ENCODE assay signal across 24 mouse cellular contexts in genomic region chr5:99575897-99576296, GRCm38 (mm10).
DNase-seq lines count a peak whose midpoint lies in the region; ATAC-seq lines count a peak whose summit lies in the region.
"Had no signal": no experiment of that assay in that cellular context is flagged by ENCODE, and none has a peak within 500 bp of the region (broad histone marks: within the 10 kb centered on the region; RNA-seq: fewer than 3 reads in every experiment).

No protein-coding gene starts in this region.

- no peak overlapping the region for H3K9ac ChIP-seq in heart, embryonic 14.5 days (ENCODE audit: low read length)
- H3K9ac ChIP-seq: embryonic facial prominence, embryonic 15.5 days; forebrain, embryonic 12.5 days; forebrain, postnatal 0 days; hindbrain, embryonic 14.5 days; lung, embryonic 15.5 days had no signal

- peak; percentile 5 for DNase-seq in lung, postnatal 10 days
- DNase-seq in lung, postnatal 14 days, result no peak
- DNase-seq in heart, embryonic 10.5 days (ENCODE audit: low spot score), result peak; percentile 79
- DNase-seq in heart, postnatal 4 days, result peak; percentile 40
- no peak for DNase-seq in cerebellum, adult 9-10 months
- no peak for DNase-seq in spleen, adult 18-20 months
- DNase-seq: adrenal gland, postnatal 36 days; cerebellum, adult 18-20 months; cerebellum, postnatal 14 days; forebrain, postnatal 0 days; kidney, adult 9 months; kidney, postnatal 10 days; liver; lung, postnatal 4 days; midbrain, embryonic 14.5 days; thymus, postnatal 14 days had no signal

- WGBS in heart, embryonic 10.5 days, result 28% methylated on average over 8 of the region's 8 CpGs
- WGBS in heart, embryonic 14.5 days, result 10% methylated on average over 8 of the region's 8 CpGs

- peak overlapping the region; percentile 35 for H3K4me2 ChIP-seq in heart, embryonic 14.5 days (ENCODE audit: low read length)
- H3K4me2 ChIP-seq: embryonic facial prominence, embryonic 15.5 days; forebrain, embryonic 12.5 days; hindbrain, embryonic 14.5 days; lung, embryonic 15.5 days had no signal

- H3K36me3 ChIP-seq in heart, embryonic 10.5 days, result no peaks in the 10 kb centered on the region
- no peaks in the 10 kb centered on the region for H3K36me3 ChIP-seq in heart, embryonic 14.5 days (ENCODE audit: control insufficient read depth, insufficient read depth, low read length)
- H3K36me3 ChIP-seq: embryonic facial prominence, embryonic 10.5 days; embryonic facial prominence, embryonic 15.5 days; forebrain, embryonic 12.5 days; lung, embryonic 15.5 days had no signal

- no peaks in the 10 kb centered on the region for H3K9me3 ChIP-seq in heart, embryonic 10.5 days
- no peaks in the 10 kb centered on the region for H3K9me3 ChIP-seq in heart, embryonic 14.5 days (ENCODE audit: control insufficient read depth, low read length)
- H3K9me3 ChIP-seq: embryonic facial prominence, embryonic 10.5 days; embryonic facial prominence, embryonic 15.5 days; forebrain, embryonic 12.5 days; lung, embryonic 15.5 days had no signal

- H3K4me1 ChIP-seq in heart, embryonic 10.5 days, result peaks cover 25% of the 10 kb centered on the region
- peaks cover 8 to 15% of the 10 kb centered on the region in 2 experiments; a peak in 3 of 4 replicates for H3K4me1 ChIP-seq in heart, embryonic 14.5 days (ENCODE audit: control insufficient read depth in 2 of 2, insufficient read depth in 2 of 2, low read length in 2 of 2)
- H3K4me1 ChIP-seq: embryonic facial prominence, embryonic 15.5 days had no signal

- no peak overlapping the region for H3K4me3 ChIP-seq in heart, embryonic 10.5 days
- H3K4me3 ChIP-seq in heart, embryonic 14.5 days (ENCODE audit: control insufficient read depth in 1 of 2, insufficient read depth in 1 of 2, low read depth in 1 of 2, low read length in 2 of 2), result no peak overlapping the region
- H3K4me3 ChIP-seq: embryonic facial prominence, embryonic 10.5 days; embryonic facial prominence, embryonic 15.5 days; forebrain, embryonic 12.5 days; lung, embryonic 15.5 days had no signal

- no peaks in the 10 kb centered on the region for H3K27me3 ChIP-seq in heart, embryonic 10.5 days (ENCODE audit: insufficient read depth, poor library complexity, severe bottlenecking)
- no peaks in the 10 kb centered on the region for H3K27me3 ChIP-seq in heart, embryonic 14.5 days (ENCODE audit: control insufficient read depth, insufficient read depth, low read length)
- H3K27me3 ChIP-seq: embryonic facial prominence, embryonic 15.5 days; lung, embryonic 15.5 days had no signal

- ATAC-seq in heart, embryonic 14.5 days (ENCODE audit: insufficient number of reproducible peaks, insufficient read depth, low FRiP score, low read depth), result peak; percentile 73
- ATAC-seq: CD4-positive, CD25-positive, alpha-beta regulatory T cell, adult 4 months; forebrain, postnatal 0 days; intestine, postnatal 0 days had no signal

- H3K27ac ChIP-seq in heart, embryonic 10.5 days, result peak overlapping the region; percentile 68
- peak overlapping the region; percentile 33 to 43; a peak in 3 of 4 replicates for H3K27ac ChIP-seq in heart, embryonic 14.5 days (replicated peaks in 1 of 2; ENCODE audit: control insufficient read depth in 1 of 2, insufficient read depth in 1 of 2, low read depth in 2 of 2, low read length in 2 of 2)
- H3K27ac ChIP-seq: embryonic facial prominence, embryonic 10.5 days; embryonic facial prominence, embryonic 15.5 days; forebrain, embryonic 12.5 days; hindbrain, embryonic 14.5 days; lung, embryonic 15.5 days had no signal

Comparison
In these comparisons a context has a peak if more than half of its experiments do, and no peak if none do; other contexts are left out.
1. DNase-seq: peak in lung, postnatal 10 days (single experiment), heart, embryonic 10.5 days (single experiment) and heart, postnatal 4 days (single experiment); none in lung, postnatal 14 days (single experiment), cerebellum, adult 9-10 months (single experiment) and spleen, adult 18-20 months (0 of 2).